In the genomic region with DNA sequence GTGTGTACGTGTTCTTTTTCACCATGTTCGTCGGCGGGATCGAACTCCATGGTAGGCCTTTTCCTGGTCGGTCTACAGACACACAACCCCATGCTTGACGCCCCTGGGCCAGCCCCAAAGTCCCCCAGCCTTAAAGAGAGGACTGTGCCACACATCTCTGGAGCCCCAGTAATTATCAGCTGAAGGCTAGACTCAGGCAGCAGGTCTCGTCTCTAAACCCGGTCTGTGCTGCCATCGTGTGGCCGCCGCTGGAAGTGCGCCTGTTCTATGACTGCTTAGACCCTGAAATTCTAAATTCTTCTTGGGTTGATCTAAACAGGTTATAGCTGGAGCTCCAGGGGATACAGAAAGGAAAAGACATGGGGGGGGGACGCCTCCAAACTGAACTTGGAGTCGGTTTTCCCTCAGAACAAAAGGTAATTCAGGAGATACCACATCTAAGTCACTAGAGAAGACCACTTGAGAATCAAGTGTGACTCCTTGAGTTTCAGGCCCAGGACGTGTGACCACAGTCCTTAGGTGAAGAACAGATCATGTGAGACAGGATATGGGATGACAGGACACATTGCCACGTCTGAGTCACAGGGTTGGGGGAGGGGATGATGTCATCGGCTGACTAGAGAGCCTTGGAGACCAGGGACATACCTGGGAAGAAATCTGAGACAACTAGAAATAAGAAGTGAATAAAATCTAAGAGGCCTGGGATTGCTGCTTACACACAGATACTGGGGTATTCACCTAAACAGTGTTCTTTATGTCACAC, we compare ENCODE assay signal across 8 mouse cellular contexts. TPM values are rescaled to one million over a fixed set of nuclear protein-coding genes. Genes with fewer than 3 reads are reported as not detected.
DNase-seq lines count a peak whose midpoint lies in the region; ATAC-seq lines count a peak whose summit lies in the region.

No protein-coding gene starts in this region.

- H3K4me1 ChIP-seq in hindbrain, embryonic 16.5 days (ENCODE audit: control insufficient read depth, insufficient read depth, low read depth, low read length), result peaks cover 2% of the 10 kb centered on the region; the same call in 1 of the 2 replicates

- H3K27ac ChIP-seq in hindbrain, embryonic 16.5 days (ENCODE audit: low read depth, low read length), result no peak overlapping the region

- H3K4me2 ChIP-seq in hindbrain, embryonic 16.5 days (ENCODE audit: low read length), result peak overlapping the region; percentile 53

- intact Hi-C loops in left cerebral cortex, postnatal 14 days (cut with DNase I), result loop anchor here (5.0 kb wide), 1 partner anchor 916 kb away; no protein-coding TSS in a partner anchor

- peak overlapping the region; percentile 28 for H3K4me3 ChIP-seq in hindbrain, embryonic 16.5 days (ENCODE audit: low read length)

- H3K9me3 ChIP-seq in hindbrain, embryonic 16.5 days (ENCODE audit: control insufficient read depth, low read length), result no peaks in the 10 kb centered on the region

- ATAC-seq in hindbrain, embryonic 16.5 days, result 0 out of 2 replicates have a peak, but pooled peaks have one; percentile 59
- peak; percentile 62 for ATAC-seq in megakaryocyte-erythroid progenitor cell, adult 5-6 weeks (replicated peaks; ENCODE audit: low FRiP score, low TSS enrichment, poor library complexity, severe bottlenecking)

- H3K27me3 ChIP-seq in hindbrain, embryonic 16.5 days (replicated peaks; ENCODE audit: control insufficient read depth, insufficient read depth, low read length), result no peaks in the 10 kb centered on the region

- H3K9ac ChIP-seq in hindbrain, embryonic 16.5 days (ENCODE audit: low read depth, low read length), result peak overlapping the region; percentile 57

- H3K36me3 ChIP-seq in hindbrain, embryonic 16.5 days (ENCODE audit: control insufficient read depth, insufficient read depth, low read length), result no peaks in the 10 kb centered on the region

- 20% methylated on average over 18 of the region's 18 CpGs for WGBS in hindbrain, embryonic 16.5 days

- DNase-seq in ZHBTc4 (ENCODE audit: low read depth, low spot score), result peak; percentile 90
- DNase-seq in cerebellum, postnatal 4 days (ENCODE audit: low spot score in 2 of 2), result peak; percentile 86 to 91
- DNase-seq in gastrocnemius, adult 18-20 months (ENCODE audit: low spot score), result peak; percentile 79
- peak; percentile 88 to 89 for DNase-seq in left cerebral cortex, postnatal 14 days (ENCODE audit: low spot score in 2 of 2)
- peak; percentile 61 to 80 for DNase-seq in right cerebral cortex, postnatal 36 days (ENCODE audit: low spot score in 2 of 2)
- peak; percentile 59 to 85 for DNase-seq in urinary bladder, postnatal 4 days (ENCODE audit: low spot score in 2 of 2)

RNA-seq across cellular contexts. Expression of a gene that starts 21.2 kb away (rescaled TPM):
- 1,000 to 10,000 TPM; 1,490 to 1,592 TPM for total RNA-seq in gastrocnemius, adult 18-20 months (2021)
- polyA plus RNA-seq in hindbrain, embryonic 16.5 days (2015; fragmentation: Nextera tagmentation; extraction: Ambion mirVana), result 1,208 and 1,248 TPM in 2 replicates
- total RNA-seq in left cerebral cortex, postnatal 14 days (2021), result 100 to 1,000 TPM; 803 to 821 TPM
- total RNA-seq in megakaryocyte-erythroid progenitor cell, adult 5-6 weeks (2014; fragmentation: Nextera tagmentation), result 1,051 and 1,260 TPM in 2 replicates
- 170 and 204 TPM in 2 replicates for total RNA-seq in megakaryocyte-erythroid progenitor cell, adult 5-6 weeks (2017)

RNA-seq across cellular contexts. Expression of a gene that starts 28.8 kb away (rescaled TPM):
- total RNA-seq in gastrocnemius, adult 18-20 months (2021), result not detected
- not detected in 2 replicates for polyA plus RNA-seq in hindbrain, embryonic 16.5 days (2015; fragmentation: Nextera tagmentation; extraction: Ambion mirVana)
- not detected for total RNA-seq in left cerebral cortex, postnatal 14 days (2021)
- not detected in 2 replicates for total RNA-seq in megakaryocyte-erythroid progenitor cell, adult 5-6 weeks (2014; fragmentation: Nextera tagmentation)
- not detected in 2 replicates for total RNA-seq in megakaryocyte-erythroid progenitor cell, adult 5-6 weeks (2017)

RNA-seq across cellular contexts. Expression of a gene that starts 35.8 kb away (rescaled TPM):
- total RNA-seq in gastrocnemius, adult 18-20 months (2021), result not detected
- polyA plus RNA-seq in hindbrain, embryonic 16.5 days (2015; fragmentation: Nextera tagmentation; extraction: Ambion mirVana), result 0.52 TPM in 1 of 2 replicates, not detected in the other
- total RNA-seq in left cerebral cortex, postnatal 14 days (2021), result not detected
- not detected in 2 replicates for total RNA-seq in megakaryocyte-erythroid progenitor cell, adult 5-6 weeks (2014; fragmentation: Nextera tagmentation)
- not detected in 2 replicates for total RNA-seq in megakaryocyte-erythroid progenitor cell, adult 5-6 weeks (2017)

RNA-seq across cellular contexts. Expression of a gene that starts 37.6 kb away (rescaled TPM):
- under 1 TPM in 1 of 2 experiments, not detected in 1; 0.14 TPM for total RNA-seq in gastrocnemius, adult 18-20 months (2021)
- 0.36 and 0.70 TPM in 2 replicates for polyA plus RNA-seq in hindbrain, embryonic 16.5 days (2015; fragmentation: Nextera tagmentation; extraction: Ambion mirVana)
- total RNA-seq in left cerebral cortex, postnatal 14 days (2021), result not detected
- total RNA-seq in megakaryocyte-erythroid progenitor cell, adult 5-6 weeks (2014; fragmentation: Nextera tagmentation), result not detected in 2 replicates
- total RNA-seq in megakaryocyte-erythroid progenitor cell, adult 5-6 weeks (2017), result not detected in 2 replicates

RNA-seq across cellular contexts. Expression of a gene that starts 49.8 kb away (rescaled TPM):
- total RNA-seq in gastrocnemius, adult 18-20 months (2021), result not detected
- polyA plus RNA-seq in hindbrain, embryonic 16.5 days (2015; fragmentation: Nextera tagmentation; extraction: Ambion mirVana), result not detected in 2 replicates
- not detected for total RNA-seq in left cerebral cortex, postnatal 14 days (2021)
- total RNA-seq in megakaryocyte-erythroid progenitor cell, adult 5-6 weeks (2014; fragmentation: Nextera tagmentation), result not detected in 2 replicates
- total RNA-seq in megakaryocyte-erythroid progenitor cell, adult 5-6 weeks (2017), result not detected in 2 replicates
